Mouse (Mus musculus): ENCODE data around the gene Med13l.

DNA sequence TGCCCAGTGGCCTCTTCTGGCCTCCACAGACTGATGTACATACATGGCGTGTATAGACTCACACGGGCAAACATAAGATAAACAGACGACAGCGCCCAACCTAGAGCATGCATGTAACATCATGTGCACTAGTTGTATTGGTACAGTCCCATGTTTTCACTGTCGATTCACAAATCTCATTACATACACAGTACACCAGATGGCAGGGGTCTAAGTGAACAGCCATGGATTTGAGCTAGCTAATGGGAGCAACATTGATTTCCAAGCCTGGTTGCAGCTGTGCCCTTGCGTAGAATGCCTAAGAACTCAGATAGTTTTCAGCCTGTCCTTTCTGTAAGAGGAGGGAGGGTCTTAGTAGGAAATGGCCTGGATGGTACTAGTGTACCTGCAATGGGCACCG, 155.0 kb downstream of the Med13l start:
- no peak for TF ChIP-seq CTCF (IDR thresholded peaks at IDR 0.05; ENCODE audit: low read depth, low read length)
- no peak for TF ChIP-seq POLR2A (IDR thresholded peaks at IDR 0.05; ENCODE audit: extremely low read depth, insufficient read depth, low read length)

Data from liver, adult 2 months (tissue).